Mouse (Mus musculus) thymus, postnatal 10 days (tissue): ENCODE measurements around the gene Dagla.

Experiments used
- DNase-seq, 2 experiments: peaks; one replicate each; pipeline ENCODE4 v3.0.0; 2021; ENCODE audit warnings: low spot score in 2 of 2

Gene Dagla

GRCm38 (mm10) chr19:10307351-10307750 lies 2.7 kb upstream of the Dagla start:
- no peak for DNase-seq

- DNase-seq, result no peak
Measured at GRCm38 (mm10) chr19:10306521-10307243, 2.0 kb upstream of the Dagla start.

DNA sequence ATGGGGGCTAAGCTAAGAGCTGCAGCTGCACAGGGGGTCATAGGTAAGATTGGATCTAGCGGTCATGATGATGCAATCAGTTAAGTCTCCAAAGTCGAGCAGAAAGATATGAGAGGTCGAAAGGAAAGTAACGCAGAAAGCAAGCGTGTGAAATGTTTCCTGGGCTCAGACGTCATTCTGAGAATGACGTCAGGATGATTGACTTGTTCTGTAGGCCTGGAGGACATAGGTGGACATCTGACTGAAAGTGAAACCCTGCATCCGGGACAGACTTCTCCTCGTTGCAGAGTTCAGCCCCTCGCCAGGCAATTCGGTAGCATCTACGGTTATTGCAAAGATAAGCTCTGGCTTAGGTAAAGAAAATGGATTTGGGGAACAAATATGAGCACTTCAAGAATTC lies 963 bp upstream of the Dagla start:
- DNase-seq, result no peak

- DNase-seq, result no peak
Measured at GRCm38 (mm10) chr19:10304395-10304794, 282 bp downstream of the Dagla start.

DNA sequence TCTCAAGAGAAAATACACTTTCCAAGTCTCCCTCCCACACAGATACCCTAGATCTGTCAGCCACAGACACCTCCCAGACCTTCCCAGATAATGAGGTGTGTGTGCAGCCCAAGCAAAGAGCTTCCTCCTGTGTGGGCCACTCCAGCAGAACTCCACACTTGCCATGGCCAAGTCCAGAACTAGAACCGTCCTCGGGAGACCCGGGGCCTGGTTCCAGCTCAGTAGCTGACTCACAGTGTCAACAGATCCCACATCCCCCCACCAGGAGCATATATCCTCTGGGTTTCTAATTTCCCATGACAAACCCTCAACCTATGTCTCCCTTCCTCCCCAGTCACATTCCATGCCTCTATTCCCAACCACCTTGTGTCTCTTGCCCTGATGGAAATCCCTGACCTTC lies 1.8 kb downstream of the Dagla start:
- no peak for DNase-seq

- no peak for DNase-seq
Measured at GRCm38 (mm10) chr19:10301866-10302356, 2.8 kb downstream of the Dagla start.

DNA sequence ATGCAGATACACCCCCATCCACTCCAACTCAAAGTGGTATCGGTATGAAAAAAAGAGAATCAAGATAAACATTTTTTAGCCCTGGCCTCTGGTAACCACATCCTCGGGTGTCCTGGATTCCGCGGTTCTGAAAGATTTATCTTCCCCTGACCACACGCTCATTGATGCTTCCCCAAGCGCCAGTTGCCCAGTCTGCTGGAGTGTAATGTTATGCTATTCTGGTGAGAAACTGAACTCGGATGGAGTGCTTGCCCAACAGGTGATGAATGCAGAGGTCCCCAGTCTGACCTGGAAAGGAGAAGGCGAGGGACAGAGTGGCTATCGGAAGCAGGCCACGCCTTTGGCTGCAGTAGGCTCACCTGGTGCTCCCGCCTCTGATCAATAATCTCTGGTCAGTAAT lies 3.4 kb downstream of the Dagla start:
- DNase-seq, result no peak

DNA sequence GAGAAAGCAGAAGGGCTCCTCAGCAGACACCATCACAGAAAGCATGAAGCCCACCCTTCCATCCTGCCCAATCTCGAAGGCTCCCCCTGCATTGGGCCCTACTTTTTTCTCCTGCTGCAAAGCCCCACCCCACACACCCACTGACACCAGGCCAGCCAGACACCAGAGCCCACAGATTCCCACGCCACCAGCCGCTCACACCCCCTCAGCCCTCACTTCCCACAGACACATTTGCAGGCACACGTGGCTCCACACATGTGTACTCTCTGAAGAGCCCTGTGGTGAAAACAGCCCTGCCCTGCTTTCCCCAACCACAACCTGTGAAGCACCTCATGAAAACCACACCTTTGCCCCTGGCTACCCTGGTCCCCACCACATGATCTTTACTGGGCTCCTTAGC lies 3.9 kb downstream of the Dagla start:
- no peak for DNase-seq

DNA sequence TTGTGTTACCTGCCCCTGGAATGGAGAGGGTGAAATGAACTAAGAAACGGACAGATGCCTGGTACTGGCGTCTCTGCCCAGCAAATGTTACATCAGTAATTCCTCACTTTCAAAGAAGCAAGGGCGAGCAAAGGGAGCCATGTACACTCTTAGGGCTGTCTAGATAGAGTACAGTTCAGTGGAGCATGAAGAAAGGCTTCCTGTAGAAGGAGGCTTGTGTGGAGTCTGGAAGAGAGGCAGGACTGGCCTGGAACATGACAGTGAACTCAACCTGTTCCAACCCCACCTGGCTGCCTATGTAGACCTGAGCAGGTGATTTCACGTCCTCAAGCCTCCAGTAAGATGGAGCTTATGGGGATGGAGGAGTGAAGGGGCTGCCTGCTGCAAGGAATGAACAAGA lies 6.4 kb downstream of the Dagla start:
- DNase-seq, result no peak

GRCm38 (mm10) chr19:10297041-10297503 lies 7.6 kb downstream of the Dagla start:
- DNase-seq, result no peak

GRCm38 (mm10) chr19:10296306-10296705 lies 8.4 kb downstream of the Dagla start:
- no peak for DNase-seq

- no peak for DNase-seq
Measured at GRCm38 (mm10) chr19:10294631-10295562, 9.8 kb downstream of the Dagla start.

GRCm38 (mm10) chr19:10293987-10294386 lies 10.7 kb downstream of the Dagla start:
- no peak for DNase-seq

GRCm38 (mm10) chr19:10291896-10292490 lies 12.7 kb downstream of the Dagla start:
- no peak for DNase-seq

DNA sequence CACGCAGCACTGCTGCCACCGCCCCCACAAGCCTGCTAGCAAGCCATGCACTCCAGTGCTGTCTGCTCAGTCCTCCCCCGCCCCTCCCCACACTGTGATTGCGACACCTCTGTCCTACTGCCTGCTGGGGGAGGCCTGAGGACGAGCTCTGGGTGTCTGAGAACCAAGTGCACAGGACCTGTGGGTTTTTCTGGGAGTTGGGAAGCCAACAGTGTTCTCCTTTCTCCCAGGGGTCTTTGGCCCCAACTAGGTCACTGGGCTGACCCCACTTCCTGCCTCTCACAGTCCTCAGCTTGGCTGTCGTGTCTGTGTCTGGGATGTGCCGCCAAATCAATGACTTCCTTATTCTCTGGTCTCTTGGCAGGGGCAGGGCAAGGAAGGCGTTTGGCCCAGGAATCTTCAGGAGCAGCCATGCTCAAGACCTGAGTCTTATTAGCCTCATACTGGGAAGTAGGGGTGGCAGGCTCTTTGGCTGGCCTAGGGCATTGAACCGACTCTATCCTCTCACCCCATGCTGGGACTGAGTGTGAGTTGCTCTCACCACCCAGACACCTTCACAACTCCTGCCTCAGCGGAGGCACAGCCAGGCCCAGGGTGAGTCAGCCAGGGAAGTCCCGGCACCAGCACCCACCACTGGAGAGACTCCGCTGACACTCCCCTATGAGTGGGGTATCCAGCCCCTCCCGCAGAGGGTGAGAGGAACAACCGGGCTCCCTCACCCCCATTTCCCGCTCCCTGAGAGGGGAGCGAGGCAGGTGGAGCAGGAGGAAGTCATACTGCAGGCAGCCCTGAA lies 14.3 kb downstream of the Dagla start:
- no peak for DNase-seq

DNA sequence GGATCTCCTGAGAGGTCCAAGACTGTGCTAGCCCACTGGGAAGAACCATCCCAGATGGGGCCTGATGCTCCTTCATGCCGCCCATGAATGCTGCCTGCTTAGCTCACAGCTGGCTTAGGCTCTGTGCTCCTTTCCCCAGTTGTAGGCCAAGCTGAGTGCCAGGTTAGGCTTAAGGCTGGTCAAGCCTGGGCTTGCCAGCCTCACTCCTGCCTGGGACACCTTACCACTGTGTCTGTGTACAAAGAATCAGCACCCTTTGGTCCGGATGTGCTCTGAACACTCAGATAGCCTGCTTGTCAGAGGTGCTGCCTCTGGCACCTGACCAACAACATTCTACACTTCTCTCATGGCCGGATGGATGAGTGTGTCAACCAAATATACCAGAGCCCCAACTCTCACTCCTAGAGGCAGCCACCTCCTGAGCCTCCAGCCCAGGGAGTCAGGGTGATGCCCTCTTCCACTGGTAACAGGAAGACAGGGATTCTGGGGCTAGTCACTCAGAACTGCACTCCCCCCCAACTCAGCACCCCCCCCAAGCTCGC lies 15.0 kb downstream of the Dagla start:
- DNase-seq, result no peak

GRCm38 (mm10) chr19:10288125-10289040 lies 16.3 kb downstream of the Dagla start:
- DNase-seq, result no peak

GRCm38 (mm10) chr19:10286458-10286872 lies 18.2 kb downstream of the Dagla start:
- DNase-seq, result no peak

DNA sequence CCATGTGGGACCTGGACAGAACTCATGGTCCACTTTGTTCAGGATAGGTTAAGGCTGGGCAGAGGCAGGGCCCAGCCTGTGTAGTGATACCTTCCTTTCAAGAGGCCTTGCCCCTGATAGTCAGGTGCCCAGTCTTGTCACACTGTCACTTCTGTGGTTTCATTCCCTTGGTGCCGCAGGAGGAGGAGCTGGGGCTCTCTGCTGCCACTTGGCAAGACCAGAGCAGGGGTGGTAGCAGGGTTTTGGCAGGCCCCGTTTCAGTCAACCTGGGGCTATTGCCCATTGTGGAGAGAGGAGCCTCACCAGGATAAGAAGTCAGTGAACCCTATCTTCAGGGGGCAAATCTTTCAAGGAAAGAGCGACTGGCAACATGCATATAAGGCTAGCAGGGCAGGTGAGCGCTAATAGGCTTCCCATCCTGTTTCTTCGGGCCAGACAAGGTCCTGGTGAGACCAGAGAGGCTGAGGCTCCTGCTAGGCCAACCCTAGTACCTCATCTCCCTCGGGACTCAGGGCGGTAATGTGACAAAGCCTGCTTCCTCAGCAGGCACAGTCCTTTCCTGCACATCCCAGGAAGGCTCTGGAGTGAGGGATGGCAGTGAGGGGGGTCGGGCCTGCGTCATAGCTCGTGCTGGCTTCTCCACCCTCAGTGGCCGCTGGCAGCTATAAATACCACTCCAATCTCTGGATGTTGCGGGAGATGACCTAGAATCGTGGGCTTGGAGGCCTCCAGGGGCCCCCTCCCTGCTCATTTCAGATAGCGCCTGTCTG lies 23.7 kb downstream of the Dagla start:
- DNase-seq, result no peak
